Mouse (Mus musculus): ENCODE data around the gene Col6a3.

GRCm38 (mm10) chr1:90842789-90843587, 783 bp downstream of the Col6a3 start:
- TF ChIP-seq CTCF (conservative IDR thresholded peaks at IDR 0.05; ENCODE audit: insufficient read depth, insufficient read length, low read depth, low read length): no peak
- no peak for TF ChIP-seq POLR2A (IDR thresholded peaks at IDR 0.05; ENCODE audit: low read depth, low read length)

Data from kidney, adult 2 months (tissue).